Mouse (Mus musculus): ENCODE results near the gene Glp2r.

The Glp2r gene

GRCm38 (mm10) chr11:67663437-67663836 is 107.5 kb downstream of the Glp2r start:
- no peak for DNase-seq (ENCODE audit: low spot score in 2 of 2)

GRCm38 (mm10) chr11:67661465-67661864 is 109.5 kb downstream of the Glp2r start:
- DNase-seq (ENCODE audit: low spot score in 2 of 2), result no peak

GRCm38 (mm10) chr11:67657685-67658382 is 113.1 kb downstream of the Glp2r start:
- DNase-seq (ENCODE audit: low spot score in 2 of 2), result peak; percentile 32 to 68

GRCm38 (mm10) chr11:67656811-67657210 is 114.1 kb downstream of the Glp2r start:
- DNase-seq (ENCODE audit: low spot score in 2 of 2), result no peak

- DNase-seq (ENCODE audit: low spot score in 2 of 2), result no peak
These were observed 114.6 kb downstream of the Glp2r start for GRCm38 (mm10) chr11:67656366-67656765.

GRCm38 (mm10) chr11:67655236-67655959 is 115.6 kb downstream of the Glp2r start:
- no peak for DNase-seq (ENCODE audit: low spot score in 2 of 2)

GRCm38 (mm10) chr11:67654514-67654913 is 116.4 kb downstream of the Glp2r start:
- DNase-seq (ENCODE audit: low spot score in 2 of 2), result no peak

GRCm38 (mm10) chr11:67653521-67654090 is 117.3 kb downstream of the Glp2r start:
- DNase-seq (ENCODE audit: low spot score in 2 of 2), result no peak

GRCm38 (mm10) chr11:67652893-67653255 is 118.1 kb downstream of the Glp2r start:
- DNase-seq (ENCODE audit: low spot score in 2 of 2), result no peak

- DNase-seq (ENCODE audit: low spot score in 2 of 2), result no peak
These were observed 118.6 kb downstream of the Glp2r start for GRCm38 (mm10) chr11:67652194-67652892.

GRCm38 (mm10) chr11:67651731-67652130 is 119.2 kb downstream of the Glp2r start:
- no peak for DNase-seq (ENCODE audit: low spot score in 2 of 2)

- no peak for DNase-seq (ENCODE audit: low spot score in 2 of 2)
These were observed 120.8 kb downstream of the Glp2r start for GRCm38 (mm10) chr11:67649971-67650707.

- DNase-seq (ENCODE audit: low spot score in 2 of 2), result no peak
These were observed 122.1 kb downstream of the Glp2r start for GRCm38 (mm10) chr11:67648651-67649407.

GRCm38 (mm10) chr11:67647745-67648144 is 123.2 kb downstream of the Glp2r start:
- DNase-seq (ENCODE audit: low spot score in 2 of 2), result peak; percentile 50 to 82

GRCm38 (mm10) chr11:67644632-67645149 is 126.3 kb downstream of the Glp2r start:
- no peak for DNase-seq (ENCODE audit: low spot score in 2 of 2)

- no peak for DNase-seq (ENCODE audit: low spot score in 2 of 2)
These were observed 127.5 kb downstream of the Glp2r start for GRCm38 (mm10) chr11:67643465-67643864.

- no peak for DNase-seq (ENCODE audit: low spot score in 2 of 2)
These were observed 128.1 kb downstream of the Glp2r start for GRCm38 (mm10) chr11:67642835-67643234.

- DNase-seq (ENCODE audit: low spot score in 2 of 2), result no peak
These were observed 128.5 kb downstream of the Glp2r start for GRCm38 (mm10) chr11:67642421-67642820.

GRCm38 (mm10) chr11:67640299-67640698 is 130.7 kb downstream of the Glp2r start:
- DNase-seq (ENCODE audit: low spot score in 2 of 2), result no peak

- no peak for DNase-seq (ENCODE audit: low spot score in 2 of 2)
These were observed 132.6 kb downstream of the Glp2r start for GRCm38 (mm10) chr11:67638401-67638800.

Data from spleen, postnatal 4 days (tissue).